ENCODE assay signal across 8 mouse cellular contexts in the genomic region with DNA sequence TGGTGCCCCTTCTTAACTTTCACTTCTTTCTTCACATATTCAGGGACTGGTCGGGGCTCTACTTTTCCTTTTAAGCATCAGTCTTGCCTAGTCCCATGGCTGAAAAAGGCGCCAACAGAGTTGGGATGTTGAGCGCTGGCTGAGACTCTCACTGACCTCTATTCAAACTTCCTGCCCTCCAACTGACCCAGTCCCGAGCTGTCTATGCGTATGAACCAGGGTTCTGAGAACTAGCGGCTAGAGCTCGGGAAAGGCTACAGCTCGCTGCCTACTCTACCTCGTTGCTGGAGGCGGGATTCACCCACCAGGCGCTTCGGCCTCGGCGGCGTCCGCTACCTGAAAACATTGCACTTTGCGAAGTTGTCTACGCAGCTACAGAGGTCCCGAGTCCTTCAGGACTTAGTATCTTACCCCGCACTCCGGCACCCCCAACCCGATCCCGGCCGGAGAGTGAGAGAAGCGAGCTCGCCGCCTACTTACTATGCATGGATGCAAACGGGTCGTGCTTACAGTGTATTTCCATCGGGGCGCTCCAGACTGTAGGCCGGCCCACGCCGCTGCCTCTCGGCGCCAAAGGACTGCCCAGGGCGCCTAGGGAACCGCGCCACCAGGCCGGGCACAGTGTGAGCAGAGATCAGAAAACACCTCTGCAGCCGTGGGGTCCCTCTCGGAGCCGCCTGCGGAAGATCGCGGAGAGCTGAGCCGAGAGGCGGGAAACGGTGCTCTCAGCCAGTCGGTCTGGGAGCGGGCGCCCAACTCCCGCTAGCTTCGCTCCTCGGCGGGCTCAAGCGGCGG. TPM values are rescaled to one million over a fixed set of nuclear protein-coding genes. Genes with fewer than 3 reads are reported as not detected.
DNase-seq lines count a peak whose midpoint lies in the region; ATAC-seq and TF ChIP-seq lines count a peak whose summit lies in the region.

No protein-coding gene starts in this region.

- no peaks in the 10 kb centered on the region for H3K4me1 ChIP-seq in lung, embryonic 14.5 days (ENCODE audit: insufficient read depth)
- H3K4me1 ChIP-seq in embryonic facial prominence, embryonic 13.5 days, result peaks cover 26% of the 10 kb centered on the region
- peaks cover 21% of the 10 kb centered on the region for H3K4me1 ChIP-seq in intestine, embryonic 15.5 days (replicated peaks)

- H3K9me3 ChIP-seq in lung, embryonic 14.5 days (ENCODE audit: low read depth, low read length), result no peaks in the 10 kb centered on the region
- no peaks in the 10 kb centered on the region for H3K9me3 ChIP-seq in embryonic facial prominence, embryonic 13.5 days
- no peaks in the 10 kb centered on the region for H3K9me3 ChIP-seq in intestine, embryonic 15.5 days

- H3K27ac ChIP-seq in lung, embryonic 14.5 days (ENCODE audit: low read depth), result no peak overlapping the region
- H3K27ac ChIP-seq in embryonic facial prominence, embryonic 13.5 days, result no peak overlapping the region
- H3K27ac ChIP-seq in intestine, embryonic 15.5 days, result no peak overlapping the region

- H3K4me3 ChIP-seq in lung, embryonic 14.5 days (ENCODE audit: low read depth, low read length), result peak overlapping the region; percentile 37
- peak overlapping the region; percentile 45 for H3K4me3 ChIP-seq in embryonic facial prominence, embryonic 13.5 days
- peak overlapping the region; percentile 43 for H3K4me3 ChIP-seq in intestine, embryonic 15.5 days (replicated peaks)

- no peak overlapping the region for H3K9ac ChIP-seq in lung, embryonic 14.5 days
- no peak overlapping the region for H3K9ac ChIP-seq in embryonic facial prominence, embryonic 13.5 days
- no peak overlapping the region for H3K9ac ChIP-seq in intestine, embryonic 15.5 days

- WGBS in lung, embryonic 14.5 days, result 1% methylated on average over 58 of the region's 58 CpGs
- WGBS in embryonic facial prominence, embryonic 13.5 days, result under 1% methylated on average over 52 of the region's 58 CpGs
- WGBS in intestine, embryonic 15.5 days, result 2% methylated on average over 58 of the region's 58 CpGs

- ATAC-seq in lung, embryonic 14.5 days (ENCODE audit: insufficient read depth), result no peak
- ATAC-seq in embryonic facial prominence, embryonic 13.5 days (ENCODE audit: insufficient number of reproducible peaks, insufficient read depth, low FRiP score, low TSS enrichment, low read depth), result no peak
- ATAC-seq in intestine, embryonic 15.5 days, result no peak

- peak overlapping the region; percentile 70; the same call in 1 of the 2 replicates for H3K4me2 ChIP-seq in lung, embryonic 14.5 days
- peak overlapping the region; percentile 78 for H3K4me2 ChIP-seq in embryonic facial prominence, embryonic 13.5 days
- H3K4me2 ChIP-seq in intestine, embryonic 15.5 days (replicated peaks), result peak overlapping the region; percentile 93

- TF ChIP-seq CTCF in lung, embryonic 14.5 days (IDR thresholded peaks at IDR 0.05; ENCODE audit: low read depth), result no peak

- H3K27me3 ChIP-seq in lung, embryonic 14.5 days (ENCODE audit: insufficient read depth, low read length), result peaks cover 98% of the 10 kb centered on the region
- H3K27me3 ChIP-seq in embryonic facial prominence, embryonic 13.5 days, result peaks cover 98% of the 10 kb centered on the region
- peaks cover 90% of the 10 kb centered on the region for H3K27me3 ChIP-seq in intestine, embryonic 15.5 days (replicated peaks)

- H3K36me3 ChIP-seq in lung, embryonic 14.5 days (ENCODE audit: insufficient read depth), result no peaks in the 10 kb centered on the region
- H3K36me3 ChIP-seq in embryonic facial prominence, embryonic 13.5 days, result no peaks in the 10 kb centered on the region
- no peaks in the 10 kb centered on the region for H3K36me3 ChIP-seq in intestine, embryonic 15.5 days

- DNase-seq in lung, embryonic 14.5 days, result no peak
- no peak for DNase-seq in lung, postnatal 10 days
- peak; percentile 71 for DNase-seq in neural tube, embryonic 10.5 days (ENCODE audit: extremely low spot score, low spot score)
- no peak for DNase-seq in natural killer cell, adult 2 months (ENCODE audit: low spot score in 2 of 2)
- no peak for DNase-seq in frontal cortex, postnatal 10 days (ENCODE audit: low spot score in 2 of 2)
- no peak for DNase-seq in urinary bladder, postnatal 10 days (ENCODE audit: low spot score)

RNA-seq across cellular contexts. Expression of a gene that starts 7.2 kb away (rescaled TPM):
- polyA plus RNA-seq in lung, embryonic 14.5 days (2014; fragmentation: Nextera tagmentation; extraction: Ambion mirVana), result not detected in 2 replicates
- polyA plus RNA-seq in embryonic facial prominence, embryonic 13.5 days (2015; fragmentation: Nextera tagmentation; extraction: Ambion mirVana), result not detected in 2 replicates
- 0.01 TPM in 1 of 2 replicates, not detected in the other for polyA plus RNA-seq in intestine, embryonic 15.5 days (2015; fragmentation: Nextera tagmentation; extraction: Ambion mirVana)

RNA-seq across cellular contexts. Expression of a gene that starts 52.6 kb away (rescaled TPM):
- 33.1 and 36.4 TPM in 2 replicates for polyA plus RNA-seq in lung, embryonic 14.5 days (2014; fragmentation: Nextera tagmentation; extraction: Ambion mirVana)
- 43.6 and 50.1 TPM in 2 replicates for polyA plus RNA-seq in embryonic facial prominence, embryonic 13.5 days (2015; fragmentation: Nextera tagmentation; extraction: Ambion mirVana)
- 44.0 and 47.6 TPM in 2 replicates for polyA plus RNA-seq in intestine, embryonic 15.5 days (2015; fragmentation: Nextera tagmentation; extraction: Ambion mirVana)
